Mouse (Mus musculus) lung, embryonic 15.5 days (tissue): ENCODE measurements around the gene Gm30083. TPM values are rescaled to one million over a fixed set of nuclear protein-coding genes. Genes with fewer than 3 reads are reported as not detected.

Source experiments
- ATAC-seq: fragments of 200-750 bp; cut with Nextera tagmentation; 2 replicates; pipeline ENCODE4 v1.8.0; 2017; ENCODE audit warnings: moderate number of reproducible peaks, borderline replicate concordance; ENCODE audit not compliant: low FRiP score, low TSS enrichment; ENCODE audit errors: extremely low read depth
- H3K27ac ChIP-seq: fragments of 300-500 bp; sonication (generic); 2 replicates; pipeline ENCODE4 v1.5.1; 2015; ENCODE audit warnings: moderate library complexity, mild to moderate bottlenecking, inconsistent platforms
- H3K27me3 ChIP-seq: fragments of 300-500 bp; sonication (generic); 2 replicates; pipeline ENCODE4 v1.6.1; 2015; ENCODE audit warnings: inconsistent platforms
- H3K36me3 ChIP-seq: fragments of 300-500 bp; sonication (generic); 2 replicates; pipeline ENCODE4 v1.6.1; 2015; ENCODE audit warnings: inconsistent platforms
- H3K4me1 ChIP-seq: fragments of 300-500 bp; sonication (generic); 2 replicates; pipeline ENCODE4 v1.6.1; 2015; ENCODE audit warnings: inconsistent platforms
- H3K4me2 ChIP-seq: fragments of 300-500 bp; sonication (generic); 2 replicates; pipeline ENCODE4 v1.6.1; 2015; ENCODE audit warnings: inconsistent platforms, mild to moderate bottlenecking, moderate library complexity
- H3K4me3 ChIP-seq: fragments of 300-500 bp; sonication (generic); 2 replicates; pipeline ENCODE4 v1.5.1; 2015; ENCODE audit warnings: mild to moderate bottlenecking, inconsistent platforms
- H3K9ac ChIP-seq: fragments of 300-500 bp; sonication (generic); 2 replicates; pipeline ENCODE4 v1.6.1; 2015; ENCODE audit warnings: inconsistent platforms
- H3K9me3 ChIP-seq: fragments of 300-500 bp; sonication (generic); 2 replicates; pipeline ENCODE4 v1.6.1; 2016; ENCODE audit warnings: inconsistent platforms
- WGBS: fragments of 180-500 bp; shearing (Covaris S2); methylation state at CpG from one replicate; pipeline ENCODE4 v1.1.7; 2015; 5-methylcytosine and 5-hydroxymethylcytosine counted together
- polyA plus RNA-seq: library from polyadenylated mRNA; unstranded; fragments of >200 nt; fragmentation: Nextera tagmentation; extraction: Ambion mirVana; gene quantifications from 2 replicates; pipeline ENCODE4 v1.2.1, GENCODE M21; 2015

Gm30083 gene
- not detected in 2 replicates for polyA plus RNA-seq

DNA sequence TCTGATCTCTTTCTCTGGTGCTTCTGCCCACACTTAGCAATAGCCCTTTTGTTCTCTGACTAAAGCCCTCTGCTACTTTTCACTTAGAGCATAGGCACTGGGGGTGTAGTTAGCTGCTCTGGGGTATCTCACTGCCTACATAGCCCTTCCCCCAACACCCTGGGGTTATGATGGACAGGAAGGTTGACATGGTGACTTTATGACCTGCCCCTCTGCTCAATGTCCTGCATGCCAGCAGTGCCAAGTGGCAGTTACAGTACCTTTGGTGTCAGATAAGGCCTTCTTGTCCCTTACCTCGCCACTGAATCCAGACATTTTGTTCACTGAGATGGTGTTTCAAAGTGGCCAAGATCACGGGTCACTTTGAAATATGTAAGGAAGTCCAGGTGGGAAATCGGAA is at the start of gene Gm30083:
Gene Gm30083, minus strand, starts transcription at position 120 of the 400 bp plus-strand sequence.
- no peaks in the 10 kb centered on the region for H3K4me1 ChIP-seq
- no peak within 1 kb of the TSS for H3K4me2 ChIP-seq
- WGBS: 80% methylated on average over 3 of the region's 3 CpGs
- H3K9me3 ChIP-seq: no peaks in the 10 kb centered on the region
- no peak within 1 kb of the TSS for H3K9ac ChIP-seq
- H3K27me3 ChIP-seq: no peaks in the 10 kb centered on the region
- H3K27ac ChIP-seq: no peak within 1 kb of the TSS
- H3K36me3 ChIP-seq: no peaks in the 10 kb centered on the region
- ATAC-seq: no peak
- H3K4me3 ChIP-seq: no peak within 1 kb of the TSS

DNA sequence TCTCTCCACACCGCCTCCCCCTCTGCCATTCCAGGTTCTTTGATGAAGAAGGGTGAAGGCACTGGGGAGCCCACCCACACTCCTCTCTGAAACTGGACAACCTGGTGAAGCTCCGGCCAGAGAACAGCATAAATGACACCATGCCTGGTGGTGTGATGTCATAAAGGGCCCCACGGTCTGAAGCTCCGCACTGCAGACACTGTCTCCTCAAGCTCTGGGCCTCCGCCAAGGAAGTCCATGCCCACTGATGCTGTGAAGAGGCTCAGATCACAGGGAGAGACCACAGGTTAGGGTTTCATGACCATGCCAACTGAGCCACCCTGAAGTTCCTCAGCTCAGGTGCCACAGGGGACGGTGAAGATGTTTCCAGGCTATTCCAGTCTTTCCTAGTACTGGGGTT is 37.5 kb upstream of the Gm30083 start, which contains the start of gene Antxrl:
Gene Antxrl, plus strand, starts transcription at position 192 of the 400 bp plus-strand sequence.
- Histone ChIP-seq H3K27ac (no peak within 1 kb of the TSS), H3K4me3 (no peak within 1 kb of the TSS), H3K4me2 (no peak within 1 kb of the TSS), H3K27me3 (no peaks in the 10 kb centered on the region), H3K9me3 (no peaks in the 10 kb centered on the region), H3K9ac (no peak within 1 kb of the TSS), H3K4me1 (no peaks in the 10 kb centered on the region), H3K36me3 (no peaks in the 10 kb centered on the region)
- WGBS: 91% methylated on average over 6 of the region's 6 CpGs
- no peak for ATAC-seq

DNA sequence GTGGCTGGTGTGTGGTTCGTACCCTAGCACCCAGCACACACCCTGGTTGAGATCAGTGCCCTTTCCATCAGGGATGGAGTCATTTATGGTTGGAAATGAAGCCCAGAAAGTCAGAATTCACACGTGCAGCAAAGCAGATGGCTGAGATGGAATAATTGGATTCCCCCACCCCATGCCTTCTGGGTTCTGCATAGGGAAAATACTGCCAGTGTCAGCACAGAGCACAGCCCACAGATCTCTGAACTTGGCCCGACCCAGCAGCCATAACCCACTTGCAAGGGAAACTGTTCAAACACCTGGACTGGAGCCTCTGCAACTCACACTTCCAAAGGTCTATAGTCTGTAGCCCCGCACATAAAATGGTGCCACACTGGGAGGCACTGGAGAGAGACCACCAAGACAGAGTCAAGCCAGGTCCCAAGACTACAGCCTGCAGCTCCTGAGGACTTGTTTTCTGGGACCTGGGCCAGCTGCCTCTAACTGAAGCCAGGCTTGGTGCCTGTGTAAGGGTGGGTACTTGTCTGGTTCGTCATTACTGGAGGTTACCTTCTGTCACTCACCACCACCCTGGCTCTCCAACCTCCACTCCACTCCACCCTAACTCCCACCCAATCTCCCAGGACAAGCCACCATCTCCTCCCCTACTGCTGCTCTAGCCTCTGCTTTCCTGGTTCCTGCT is 35.3 kb upstream of the Gm30083 start:
- no peak for ATAC-seq
- Histone ChIP-seq H3K27ac (no peak overlapping the region), H3K9ac (no peak overlapping the region), H3K4me1 (no peaks in the 10 kb centered on the region), H3K27me3 (no peaks in the 10 kb centered on the region), H3K36me3 (no peaks in the 10 kb centered on the region), H3K9me3 (no peaks in the 10 kb centered on the region), H3K4me3 (no peak overlapping the region), H3K4me2 (no peak overlapping the region)
- 62% methylated on average over 5 of the region's 5 CpGs for WGBS

DNA sequence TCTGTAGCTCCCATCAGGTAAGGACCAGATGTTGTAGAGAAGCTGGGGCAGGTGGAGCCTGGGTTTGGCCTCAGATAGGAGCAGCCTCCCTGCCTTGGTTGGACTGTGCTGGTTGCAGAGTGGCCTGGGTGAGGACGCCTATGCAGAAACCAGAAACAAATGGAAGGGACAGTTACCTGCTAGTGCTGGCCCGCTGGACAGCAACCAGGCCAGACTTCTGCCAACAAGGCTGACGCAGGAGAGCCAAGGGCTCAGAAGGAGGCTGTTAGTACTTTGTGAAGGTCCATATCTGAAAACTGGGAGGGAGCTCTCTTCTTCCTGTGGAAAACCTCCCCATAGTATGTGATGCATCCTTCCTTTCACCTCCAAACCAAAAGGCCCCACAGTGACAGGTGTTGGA is 28.4 kb upstream of the Gm30083 start:
- Histone ChIP-seq H3K36me3 (no peaks in the 10 kb centered on the region), H3K9ac (no peak overlapping the region), H3K4me3 (no peak overlapping the region), H3K9me3 (no peaks in the 10 kb centered on the region), H3K27ac (no peak overlapping the region), H3K27me3 (no peaks in the 10 kb centered on the region), H3K4me2 (no peak overlapping the region), H3K4me1 (no peaks in the 10 kb centered on the region)
- WGBS: 53% methylated on average over 3 of the region's 3 CpGs
- no peak for ATAC-seq

DNA sequence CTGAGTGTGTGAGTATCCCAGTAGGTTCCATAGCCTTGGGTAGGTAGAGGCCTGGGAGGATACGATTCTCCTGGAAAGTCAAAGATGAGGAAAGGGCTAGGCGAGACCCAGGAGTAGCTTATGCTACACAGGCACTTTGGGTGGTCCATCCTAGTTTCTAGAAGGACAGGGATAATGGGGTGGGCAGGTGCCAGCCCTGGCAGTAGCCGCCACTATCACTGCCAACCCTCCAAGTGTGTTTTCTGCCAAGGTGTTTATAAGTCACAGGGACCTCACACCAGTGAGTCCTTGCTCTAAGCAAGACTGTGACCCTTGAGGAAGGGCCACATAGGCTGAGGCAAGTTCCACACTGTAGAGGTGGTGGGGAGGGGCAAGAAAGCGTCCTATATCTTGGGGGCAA is 26.3 kb upstream of the Gm30083 start:
- Histone ChIP-seq H3K9ac (no peak overlapping the region), H3K27me3 (no peaks in the 10 kb centered on the region), H3K27ac (no peak overlapping the region), H3K4me3 (no peak overlapping the region), H3K4me1 (no peaks in the 10 kb centered on the region), H3K4me2 (no peak overlapping the region), H3K36me3 (no peaks in the 10 kb centered on the region), H3K9me3 (no peaks in the 10 kb centered on the region)
- no peak for ATAC-seq
- WGBS: 75% methylated on average over 4 of the region's 4 CpGs

DNA sequence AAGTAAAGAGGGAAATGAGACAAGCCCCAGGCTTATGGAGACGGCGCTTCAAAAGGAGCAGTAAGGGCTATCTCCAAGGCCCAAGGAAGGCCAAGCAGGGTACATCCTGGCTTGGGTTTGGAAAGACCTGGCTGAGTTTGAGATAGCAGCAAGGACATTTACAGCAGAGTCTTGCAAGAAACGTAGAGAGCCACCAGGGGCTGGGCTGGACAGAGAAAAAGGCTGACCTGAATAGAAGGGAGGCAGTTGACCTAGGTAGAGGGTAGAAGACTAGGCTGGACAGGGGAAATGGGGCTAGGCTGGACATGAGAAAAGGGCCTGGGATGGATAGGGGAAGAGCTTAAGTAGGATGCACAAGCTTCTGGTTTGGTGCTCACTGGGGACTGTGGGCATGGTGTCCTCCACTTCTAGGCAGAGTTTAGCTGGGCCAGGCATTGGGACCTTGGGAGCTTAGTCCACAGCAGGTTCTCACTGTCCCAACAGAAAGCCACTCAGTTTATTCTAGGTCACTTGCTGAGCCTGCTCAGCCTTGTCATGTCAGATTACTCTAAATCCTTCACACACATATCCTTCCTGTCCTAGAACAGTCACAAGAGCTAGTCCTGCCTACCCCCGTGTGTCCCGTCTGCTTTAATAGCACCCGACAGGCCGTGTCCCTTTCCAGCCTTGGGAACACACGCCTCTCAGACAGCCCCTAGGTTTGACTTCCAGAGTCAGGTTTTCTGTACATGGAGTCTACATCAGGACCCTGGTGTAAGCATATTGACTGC is 19.0 kb upstream of the Gm30083 start:
- H3K4me3 ChIP-seq: no peak overlapping the region
- no peak overlapping the region for H3K27ac ChIP-seq
- H3K9ac ChIP-seq: no peak overlapping the region
- no peak for ATAC-seq
- H3K27me3 ChIP-seq: no peaks in the 10 kb centered on the region
- WGBS: 82% methylated on average over 8 of the region's 8 CpGs
- no peak overlapping the region for H3K4me2 ChIP-seq
- no peaks in the 10 kb centered on the region for H3K9me3 ChIP-seq
- H3K4me1 ChIP-seq: no peaks in the 10 kb centered on the region
- H3K36me3 ChIP-seq: no peaks in the 10 kb centered on the region

DNA sequence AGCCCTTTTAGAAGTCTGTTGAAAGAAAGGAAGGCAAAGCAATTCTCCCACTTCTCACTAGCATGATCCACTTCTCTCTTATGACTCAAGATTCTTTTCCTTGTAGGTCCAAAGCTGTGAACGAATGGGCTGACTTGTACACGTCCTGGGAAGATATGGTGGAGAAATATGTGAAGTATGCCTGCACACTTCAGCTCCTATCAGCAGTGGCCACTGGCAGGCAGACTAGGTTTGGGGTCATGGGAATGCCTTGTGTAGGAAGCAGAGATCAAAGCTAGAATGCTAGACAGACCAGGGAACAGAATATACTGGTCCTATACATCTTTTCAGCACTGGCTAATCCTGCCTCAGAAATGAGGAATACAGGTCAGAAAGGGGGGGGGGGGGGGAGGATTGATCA is 11.7 kb upstream of the Gm30083 start:
- no peak overlapping the region for H3K9ac ChIP-seq
- H3K4me2 ChIP-seq: no peak overlapping the region
- no peaks in the 10 kb centered on the region for H3K4me1 ChIP-seq
- WGBS: 34% methylated on average over 2 of the region's 2 CpGs
- H3K9me3 ChIP-seq: no peaks in the 10 kb centered on the region
- H3K36me3 ChIP-seq: no peaks in the 10 kb centered on the region
- no peak overlapping the region for H3K27ac ChIP-seq
- no peak for ATAC-seq
- no peak overlapping the region for H3K4me3 ChIP-seq
- H3K27me3 ChIP-seq: no peaks in the 10 kb centered on the region

GRCm38 (mm10) chr14:34016938-34017337 is 2.0 kb upstream of the Gm30083 start:
- H3K9ac ChIP-seq: no peak overlapping the region
- no peaks in the 10 kb centered on the region for H3K9me3 ChIP-seq
- H3K27me3 ChIP-seq: no peaks in the 10 kb centered on the region
- no peak overlapping the region for H3K4me2 ChIP-seq
- no peaks in the 10 kb centered on the region for H3K4me1 ChIP-seq
- 73% methylated on average over 2 of the region's 2 CpGs for WGBS
- H3K27ac ChIP-seq: no peak overlapping the region
- no peaks in the 10 kb centered on the region for H3K36me3 ChIP-seq
- H3K4me3 ChIP-seq: no peak overlapping the region
- ATAC-seq: no peak

DNA sequence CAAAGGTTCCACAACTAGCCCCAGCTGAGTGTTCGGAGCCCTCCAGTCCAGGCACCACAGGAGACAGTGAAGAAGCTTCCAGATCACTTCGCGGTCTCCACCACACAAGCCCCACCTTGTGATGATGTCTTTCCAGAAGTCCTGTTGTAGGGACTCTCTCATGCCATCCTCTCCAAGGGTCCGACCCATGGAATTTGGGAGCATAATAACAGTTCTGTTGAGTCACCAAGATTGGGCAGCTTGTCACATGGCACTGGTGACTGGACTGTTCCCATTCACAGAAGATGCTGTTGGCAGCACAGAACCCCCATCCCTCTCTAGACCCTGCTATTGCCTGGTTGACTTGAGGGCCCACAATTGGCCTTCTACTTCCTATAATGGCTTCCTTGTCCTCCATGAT is 1.4 kb upstream of the Gm30083 start, which contains the start of gene Gm5460:
Gene Gm5460, plus strand, starts transcription at position 378 of the 400 bp plus-strand sequence.
- no peaks in the 10 kb centered on the region for H3K9me3 ChIP-seq
- H3K4me1 ChIP-seq: no peaks in the 10 kb centered on the region
- no peak within 1 kb of the TSS for H3K9ac ChIP-seq
- H3K36me3 ChIP-seq: no peaks in the 10 kb centered on the region
- no peaks in the 10 kb centered on the region for H3K27me3 ChIP-seq
- no peak within 1 kb of the TSS for H3K4me2 ChIP-seq
- WGBS: 89% methylated on average over 4 of the region's 4 CpGs
- H3K4me3 ChIP-seq: no peak within 1 kb of the TSS
- no peak within 1 kb of the TSS for H3K27ac ChIP-seq
- no peak for ATAC-seq

- WGBS: 81% methylated on average over 5 of the region's 5 CpGs
- no peak for ATAC-seq
Measured at GRCm38 (mm10) chr14:34002358-34002757, 12.6 kb downstream of the Gm30083 start.

DNA sequence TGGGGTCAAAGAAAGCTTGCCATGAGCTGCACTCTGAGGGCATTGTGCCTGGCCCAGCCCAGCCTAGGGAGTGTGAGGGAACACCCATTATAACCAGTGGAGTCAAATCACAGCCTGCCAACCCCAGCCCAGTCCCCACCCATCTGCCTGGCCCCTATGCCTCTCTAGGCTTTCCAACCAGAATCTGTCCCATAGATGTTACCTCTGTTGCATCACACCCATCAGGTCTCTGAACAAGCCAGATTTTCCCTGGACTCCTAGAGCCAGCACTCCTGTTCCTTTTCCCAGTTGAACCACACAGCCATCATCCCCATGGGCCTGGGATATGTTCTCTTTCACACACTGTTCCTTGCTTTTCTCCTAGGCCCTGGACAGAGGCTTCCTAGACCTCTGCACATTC is 13.5 kb downstream of the Gm30083 start:
- Histone ChIP-seq H3K4me3 (no peak overlapping the region), H3K27me3 (no peaks in the 10 kb centered on the region), H3K9ac (no peak overlapping the region), H3K36me3 (no peaks in the 10 kb centered on the region), H3K4me2 (no peak overlapping the region), H3K9me3 (no peaks in the 10 kb centered on the region), H3K27ac (no peak overlapping the region), H3K4me1 (no peaks in the 10 kb centered on the region)
- ATAC-seq: no peak; the same call in 1 of the 2 replicates

More at GRCm38 (mm10) chr14:34002358-34002757, 12.6 kb downstream of the Gm30083 start:
- H3K4me2 ChIP-seq: no peak overlapping the region
- H3K9ac ChIP-seq: no peak overlapping the region
- H3K27me3 ChIP-seq: no peaks in the 10 kb centered on the region
- no peaks in the 10 kb centered on the region for H3K4me1 ChIP-seq
- H3K4me3 ChIP-seq: no peak overlapping the region
- H3K9me3 ChIP-seq: no peaks in the 10 kb centered on the region
- H3K27ac ChIP-seq: no peak overlapping the region
- H3K36me3 ChIP-seq: no peaks in the 10 kb centered on the region

- no peaks in the 10 kb centered on the region for H3K36me3 ChIP-seq
Measured at GRCm38 (mm10) chr14:34000076-34000475, 14.9 kb downstream of the Gm30083 start.

More at GRCm38 (mm10) chr14:34000076-34000475, 14.9 kb downstream of the Gm30083 start:
- Histone ChIP-seq H3K9me3 (no peaks in the 10 kb centered on the region), H3K27me3 (no peaks in the 10 kb centered on the region), H3K4me1 (no peaks in the 10 kb centered on the region), H3K27ac (no peak overlapping the region), H3K4me2 (no peak overlapping the region), H3K4me3 (no peak overlapping the region), H3K9ac (no peak overlapping the region)
- no peak for ATAC-seq
